Mouse (Mus musculus): Measurements from ENCODE around the gene Ap3b1.

Gene Ap3b1

DNA sequence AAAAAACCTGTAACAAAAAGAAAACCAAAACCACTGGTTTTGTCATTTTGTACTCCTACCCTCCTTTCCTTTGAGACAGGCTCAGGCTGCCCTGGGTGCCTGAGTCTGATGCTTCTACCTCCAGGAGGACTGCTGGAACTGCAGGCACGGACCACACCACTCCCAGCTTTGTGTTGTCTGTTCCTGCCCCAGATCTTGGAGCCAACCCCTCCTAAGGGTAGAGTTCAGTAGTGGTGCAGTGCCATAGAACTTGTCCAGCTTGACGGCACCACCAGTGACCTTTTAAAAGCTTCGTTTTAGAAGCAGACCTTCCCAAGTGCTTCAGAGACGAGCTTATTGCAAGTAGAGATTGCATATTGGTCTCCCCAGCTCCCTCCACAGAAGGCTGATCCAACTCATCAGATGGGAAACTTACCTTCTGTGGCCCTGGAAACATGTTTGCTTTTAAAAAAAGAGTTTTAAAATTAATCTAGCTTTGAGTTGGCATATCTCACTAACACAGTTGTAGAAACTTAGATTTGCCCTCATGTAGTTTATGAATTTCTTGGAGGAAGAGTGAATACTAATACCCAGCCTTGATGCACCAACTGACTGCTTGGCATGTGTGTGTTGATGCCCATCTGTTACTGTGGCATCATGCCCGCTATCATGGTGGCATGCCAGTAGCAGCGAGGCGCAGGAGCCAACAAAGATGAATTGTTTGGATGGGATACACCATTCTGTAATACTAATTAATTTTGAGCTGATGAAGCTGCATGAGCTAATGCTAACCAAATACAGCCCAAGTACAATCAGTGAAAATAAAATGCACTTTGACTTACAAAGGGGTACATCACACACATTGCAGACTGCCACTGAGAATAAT lies 17.0 kb downstream of the Ap3b1 start:
- no peak for DNase-seq

DNA sequence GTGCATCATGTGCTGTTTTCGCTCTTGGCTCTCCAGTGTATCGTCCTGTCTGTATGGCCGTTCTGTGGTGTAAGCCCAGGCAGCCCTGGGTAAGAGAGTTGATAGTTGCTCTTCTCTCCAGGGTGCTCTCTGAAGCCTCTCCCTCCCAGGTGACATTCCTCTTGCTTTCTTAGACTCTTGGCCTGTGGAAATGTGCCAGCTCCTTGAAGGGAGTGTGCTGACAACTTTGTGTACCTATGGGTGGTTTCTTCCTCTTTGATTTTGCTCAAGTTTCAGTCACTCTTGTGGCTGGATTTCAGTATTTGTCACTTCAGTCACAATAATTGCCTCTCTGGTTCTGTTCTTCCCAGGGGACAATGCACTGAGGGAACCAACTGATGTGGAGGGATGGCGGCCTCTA lies 20.2 kb downstream of the Ap3b1 start:
- peak; percentile 35 for DNase-seq

DNA sequence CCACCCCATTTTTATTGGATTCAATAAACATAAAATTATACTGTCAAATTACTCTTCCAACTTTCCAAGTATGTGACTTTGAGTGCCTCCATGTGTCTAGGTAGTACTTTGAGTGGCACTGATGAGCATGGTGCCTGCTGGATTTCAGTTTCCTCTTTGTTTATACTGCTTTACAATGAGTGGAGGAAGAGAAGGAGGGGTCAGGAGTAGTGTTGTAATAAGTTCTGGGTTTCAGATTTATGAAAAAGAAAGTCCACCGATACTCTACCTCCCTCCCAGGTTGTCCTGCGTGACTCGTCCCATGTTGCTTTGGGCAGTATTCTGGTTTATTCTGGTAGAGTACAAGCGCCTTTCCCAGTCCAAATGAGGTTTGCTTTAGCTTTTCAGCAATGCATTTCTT lies 22.7 kb downstream of the Ap3b1 start:
- no peak for DNase-seq

DNA sequence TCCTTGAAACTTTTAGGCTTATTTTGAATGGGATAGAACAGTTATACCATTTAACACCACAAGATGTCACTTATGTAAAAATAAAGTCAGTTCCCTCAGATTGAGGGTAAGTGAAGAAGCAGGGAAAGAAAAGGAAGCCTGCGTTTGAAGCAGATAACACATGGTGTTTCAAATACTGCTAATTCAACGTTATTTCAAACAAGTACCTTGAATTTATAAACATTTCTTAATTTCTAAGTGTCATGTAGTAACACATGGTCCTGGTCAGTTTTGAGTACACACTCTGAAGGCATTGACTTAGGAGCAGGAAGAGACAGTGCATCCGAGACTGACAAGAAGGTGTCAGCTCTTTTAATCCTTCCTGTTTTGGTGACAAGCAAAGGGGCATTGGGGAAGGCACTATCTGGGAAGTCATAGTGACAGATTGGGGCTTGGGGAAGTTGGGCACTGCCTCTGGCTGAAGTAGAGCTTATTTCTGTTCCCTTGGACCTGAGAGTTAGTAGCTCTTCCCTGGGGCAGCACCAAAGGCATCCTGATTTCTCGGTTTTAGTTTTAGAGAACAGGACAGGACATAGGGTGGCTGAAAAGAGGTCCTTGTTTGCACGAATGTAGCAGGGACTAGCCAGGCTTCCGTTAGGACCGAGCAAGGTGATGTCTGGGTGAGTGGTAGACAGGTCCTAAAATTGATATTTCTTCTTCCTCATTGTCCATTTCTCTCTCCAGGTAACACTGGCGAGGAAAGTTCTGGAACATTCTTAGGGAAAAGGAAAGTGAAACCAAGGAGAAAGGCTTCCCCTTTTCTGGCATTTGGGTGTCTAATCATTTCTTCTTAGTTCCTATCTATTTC lies 23.3 kb downstream of the Ap3b1 start:
- no peak for DNase-seq

DNA sequence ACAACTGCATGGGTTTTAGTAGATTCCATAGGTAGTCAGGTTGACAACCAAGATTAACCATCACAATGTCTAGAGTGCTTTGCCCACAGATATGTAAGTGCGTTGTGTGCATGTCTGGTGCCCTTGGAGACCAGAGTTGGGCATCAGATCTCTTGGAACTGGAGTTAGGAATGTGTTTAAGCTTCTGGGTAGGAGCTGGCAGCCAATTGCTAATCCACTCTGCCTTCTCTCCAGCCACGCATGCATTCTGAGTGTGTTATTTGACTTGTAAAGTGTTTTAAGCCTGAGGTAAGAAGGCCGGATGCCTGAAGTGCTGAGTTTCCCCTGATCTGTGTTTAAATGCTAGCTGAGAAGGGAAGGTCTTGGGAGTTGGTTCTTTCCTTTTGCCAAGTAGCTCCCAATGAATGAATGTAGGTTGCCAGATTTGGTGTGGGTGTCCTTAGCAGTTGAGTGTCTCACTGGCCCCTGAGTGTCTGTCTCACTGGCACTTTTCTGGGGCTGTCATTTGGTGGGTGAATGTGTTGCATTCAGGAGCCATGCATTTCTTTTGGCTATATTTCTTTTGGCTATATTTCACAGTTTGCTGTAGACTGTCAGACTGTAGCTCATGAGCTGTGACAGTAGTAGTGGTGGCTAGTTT lies 26.3 kb downstream of the Ap3b1 start:
- DNase-seq = no peak

DNA sequence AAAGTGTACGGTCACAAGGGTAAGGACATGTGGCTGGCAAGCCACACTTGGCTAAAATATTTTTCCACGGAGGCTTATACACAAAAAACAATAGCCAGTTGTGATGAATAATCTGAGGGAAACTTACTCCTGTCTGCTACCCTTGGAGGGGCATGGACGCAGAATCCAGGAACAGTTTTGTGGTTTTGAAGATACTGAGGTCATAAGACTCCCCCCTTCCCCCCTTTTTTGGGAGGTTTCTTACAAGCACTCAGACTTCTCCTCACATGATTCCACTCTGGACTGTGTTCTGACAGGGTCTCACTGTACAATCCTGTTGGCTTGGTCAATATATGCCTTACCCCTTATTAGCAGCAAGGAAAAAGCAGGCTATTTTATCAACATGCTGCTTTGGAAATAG lies 29.8 kb downstream of the Ap3b1 start:
- no peak for DNase-seq

DNA sequence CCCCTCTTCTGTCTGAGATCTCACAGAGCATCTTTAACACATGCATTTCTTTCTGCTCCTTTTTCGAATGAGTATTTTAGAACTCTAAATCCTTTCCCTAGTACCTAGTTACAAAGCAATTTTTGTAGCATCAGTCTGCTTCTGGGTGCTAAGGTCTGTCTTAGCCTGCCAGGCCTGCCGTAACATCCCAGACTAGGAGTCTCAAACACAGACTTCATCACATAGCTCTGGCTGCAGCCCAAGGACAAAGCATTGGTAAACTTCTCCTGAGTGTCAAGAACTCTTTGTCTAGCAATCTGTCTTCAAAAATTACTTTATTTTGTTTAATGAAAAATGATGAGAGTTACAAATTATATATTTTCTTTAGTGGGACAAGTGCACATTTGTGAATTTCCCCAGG lies 30.8 kb downstream of the Ap3b1 start:
- DNase-seq = no peak

DNA sequence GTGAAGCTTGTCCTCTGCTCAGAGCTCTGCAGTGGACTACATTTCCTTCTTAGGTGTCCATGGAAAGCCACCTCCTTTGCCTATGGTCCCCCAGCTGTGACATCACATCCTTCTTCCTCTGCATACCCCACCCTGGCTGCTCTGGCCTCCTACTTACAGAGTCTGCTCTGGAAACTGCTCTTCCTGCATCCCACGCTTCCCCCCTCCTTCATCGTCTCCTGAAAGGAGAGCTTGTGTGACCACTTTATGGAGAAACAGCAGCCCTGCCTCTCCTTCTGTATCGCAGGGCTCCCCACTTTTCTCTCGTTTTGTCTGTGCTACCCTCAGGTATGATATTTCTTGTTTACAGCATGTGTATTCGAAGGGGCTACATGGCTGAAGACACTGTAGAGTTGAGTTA lies 33.5 kb downstream of the Ap3b1 start:
- no peak for DNase-seq

DNA sequence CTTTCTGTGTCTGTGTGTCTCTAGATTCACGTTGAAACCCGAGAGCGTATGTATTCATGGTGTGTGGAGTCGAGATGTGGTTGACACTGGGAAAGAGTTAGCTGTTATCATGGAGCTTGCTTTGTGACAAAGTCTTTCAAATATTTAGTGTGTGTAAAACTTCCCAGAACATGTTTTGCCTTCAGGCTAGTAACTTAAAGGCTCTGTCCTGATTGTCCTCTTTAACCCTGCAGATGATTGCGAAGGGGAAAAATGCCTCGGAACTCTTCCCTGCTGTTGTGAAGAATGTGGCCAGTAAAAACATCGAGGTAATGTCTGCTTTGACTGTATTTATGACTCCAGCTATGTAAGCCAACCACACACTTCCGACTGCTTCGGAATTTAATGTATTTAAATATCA lies 35.7 kb downstream of the Ap3b1 start:
- no peak for DNase-seq

DNA sequence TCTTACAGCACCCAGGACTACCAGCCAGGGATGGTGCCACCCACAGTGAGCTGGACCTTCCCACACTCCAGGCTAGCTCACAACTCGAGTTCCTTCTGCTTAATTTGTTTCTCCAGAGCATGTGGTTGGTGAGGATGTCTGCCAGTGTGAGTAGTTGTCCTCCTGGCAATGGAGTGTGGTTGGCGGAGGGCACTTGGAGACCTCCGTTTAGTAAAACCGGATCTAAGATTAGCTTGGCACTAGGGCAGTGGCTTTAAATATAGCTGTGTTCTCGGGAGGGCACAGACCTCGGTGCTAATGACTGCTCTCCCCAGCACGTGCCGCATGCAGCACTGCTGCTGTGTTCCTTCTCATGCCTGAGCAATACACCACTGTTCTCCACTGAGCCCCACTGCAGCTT lies 37.0 kb downstream of the Ap3b1 start:
- DNase-seq = no peak

DNA sequence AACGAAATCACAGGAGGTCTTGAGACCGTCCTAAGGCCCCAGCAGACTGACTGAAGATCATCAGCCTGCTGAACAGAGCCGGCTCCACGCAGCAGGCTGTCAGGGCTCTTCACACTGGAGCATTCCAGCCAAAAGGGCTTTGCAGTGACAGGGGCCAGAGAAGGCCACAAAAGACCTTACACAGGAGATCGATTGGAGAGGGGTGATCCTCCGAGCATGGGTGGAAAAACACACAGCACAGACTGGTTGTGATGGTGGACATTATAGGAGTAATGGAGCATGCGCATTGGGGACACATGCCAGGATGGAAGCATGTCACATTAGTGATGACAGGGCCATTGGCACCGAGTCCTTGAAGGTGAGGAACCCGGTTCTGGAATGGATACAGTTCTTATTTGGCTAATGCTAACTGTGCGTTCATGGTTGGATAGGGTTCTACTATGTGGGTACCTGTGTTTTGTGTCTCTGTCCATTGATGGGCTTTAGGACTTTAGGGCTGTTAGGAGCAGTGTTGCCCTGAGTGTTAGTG lies 37.7 kb downstream of the Ap3b1 start:
- DNase-seq = no peak

DNA sequence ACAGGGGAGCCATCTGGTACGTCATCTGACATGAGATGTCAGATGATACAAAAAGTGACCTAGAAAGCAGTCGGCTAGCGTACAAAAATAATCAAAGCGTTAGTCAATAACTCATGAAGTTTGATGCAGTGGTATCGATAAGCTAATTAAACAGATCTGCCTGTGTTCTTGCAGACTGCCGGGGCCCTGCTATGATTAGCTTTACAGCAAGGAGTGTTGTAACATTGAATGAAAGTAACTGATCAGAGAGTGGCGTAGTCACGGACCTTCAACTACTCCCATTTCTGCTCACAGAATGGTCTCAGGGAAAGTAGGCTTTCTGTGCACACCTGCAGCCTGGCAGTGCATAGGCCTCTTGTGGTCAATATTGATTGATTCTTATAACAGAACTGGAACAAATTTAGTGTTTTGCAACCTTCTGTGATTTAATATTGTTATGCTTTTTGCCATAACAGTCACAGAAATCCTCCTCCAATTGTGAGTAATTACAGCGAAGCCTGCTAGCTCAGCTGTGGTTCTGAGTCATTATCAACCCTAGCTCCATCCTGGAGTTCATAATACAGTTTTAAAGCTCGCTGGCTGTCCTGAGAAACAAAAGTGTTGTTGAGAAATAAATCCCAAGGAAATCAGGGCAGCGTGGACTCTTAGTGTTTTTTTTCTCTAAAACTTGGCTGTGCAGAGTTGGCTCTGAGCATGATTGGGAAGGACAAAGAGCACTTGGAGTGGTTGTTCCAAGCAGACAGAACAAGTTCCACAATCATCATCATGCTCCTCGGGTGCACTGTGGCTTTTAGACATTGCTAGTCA lies 40.0 kb downstream of the Ap3b1 start:
- DNase-seq = no peak

DNA sequence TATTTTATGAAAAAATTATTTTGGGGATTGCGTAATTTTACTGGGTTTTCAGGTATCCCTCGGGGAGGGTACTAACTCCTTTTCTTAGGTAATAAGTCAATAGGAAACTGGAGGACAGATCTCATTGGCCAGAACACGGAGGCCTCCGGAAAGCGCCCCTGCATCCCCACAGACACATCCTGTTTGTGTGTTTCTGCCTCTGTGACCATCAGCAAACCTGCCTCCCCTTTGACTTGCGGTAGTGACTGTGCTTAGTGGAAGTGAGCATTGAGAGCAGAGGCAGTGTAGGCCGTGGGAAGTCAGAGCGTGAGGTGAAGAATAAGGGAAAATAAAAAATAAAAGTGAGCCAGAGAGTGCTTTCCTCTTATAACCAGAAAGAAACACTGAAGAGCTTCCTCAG lies 41.7 kb downstream of the Ap3b1 start:
- no peak for DNase-seq

DNA sequence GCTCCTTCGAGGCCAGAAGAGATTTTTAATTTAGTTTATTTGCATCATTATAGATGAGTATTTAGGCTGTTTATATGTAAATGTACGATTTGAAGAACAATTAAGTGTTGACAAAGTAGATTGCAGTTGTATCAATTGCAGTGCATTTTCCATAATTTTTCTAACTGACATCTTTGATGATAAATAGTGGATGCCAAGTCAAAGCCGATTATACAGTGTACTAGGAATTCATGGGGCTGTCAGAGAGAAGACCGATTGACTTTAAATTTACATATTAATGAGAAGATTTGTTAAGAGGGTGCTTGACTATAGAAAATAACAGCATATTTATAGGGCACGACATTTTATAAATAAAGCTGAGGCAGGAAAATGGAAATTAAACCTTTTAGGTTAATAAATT lies 64.8 kb downstream of the Ap3b1 start:
- DNase-seq = no peak

DNA sequence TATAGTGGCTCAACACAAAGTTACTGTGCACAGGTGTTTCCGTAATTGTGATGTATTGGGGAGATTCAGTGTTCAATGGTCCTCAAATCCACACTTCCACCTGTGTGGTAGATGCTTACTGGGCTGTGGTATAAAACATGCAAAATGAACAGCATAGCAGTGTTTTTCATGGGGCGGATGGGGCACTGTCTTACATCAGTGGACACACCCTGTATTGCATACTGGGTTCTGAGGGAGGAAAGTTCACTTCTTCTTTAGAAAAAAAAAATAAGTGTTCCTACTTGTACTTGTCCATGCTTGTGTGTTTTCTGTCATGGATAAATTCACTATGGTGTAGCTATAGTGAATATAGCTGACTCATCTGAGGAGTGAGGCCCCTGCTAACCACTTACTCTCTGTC lies 70.8 kb downstream of the Ap3b1 start:
- no peak for DNase-seq

DNA sequence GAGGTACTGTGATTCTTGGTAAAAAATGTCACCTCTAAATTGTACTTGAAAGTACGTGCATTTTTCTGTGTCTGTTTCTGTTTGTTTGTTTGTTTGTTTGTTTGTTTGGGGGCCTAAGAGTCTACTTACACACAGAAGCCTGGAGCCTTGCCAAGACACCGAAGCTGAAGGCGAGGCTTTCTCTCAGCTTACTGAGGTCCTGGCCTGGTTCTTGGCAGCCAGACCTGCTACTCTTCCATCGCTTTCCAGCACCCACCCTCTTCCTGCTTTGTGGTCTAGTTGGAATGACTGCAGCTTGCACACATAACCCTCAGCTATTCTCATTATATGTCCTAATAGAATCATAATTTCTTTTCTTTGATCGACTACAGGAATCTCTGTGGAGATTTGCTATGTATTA lies 80.6 kb downstream of the Ap3b1 start:
- DNase-seq = peak; percentile 74

DNA sequence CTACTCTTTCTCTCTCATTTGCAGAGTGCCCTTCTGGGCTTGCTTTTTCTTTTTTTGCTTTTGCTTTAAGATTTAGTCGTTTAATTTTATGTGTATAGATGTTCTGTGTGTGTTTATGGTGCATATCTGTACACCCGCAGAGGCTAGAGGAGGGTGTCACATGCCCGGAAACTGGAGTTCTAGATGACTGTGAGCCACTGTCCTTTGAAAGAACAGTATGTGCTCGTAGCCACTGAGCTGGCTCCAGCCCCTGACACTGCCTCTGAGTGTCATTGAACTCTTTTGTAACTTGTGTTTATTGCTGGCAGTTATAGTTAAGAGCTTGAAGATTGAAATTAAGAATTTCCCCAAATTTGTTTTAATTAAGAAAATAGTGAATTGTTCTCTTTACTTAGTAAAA lies 82.4 kb downstream of the Ap3b1 start:
- no peak for DNase-seq

DNA sequence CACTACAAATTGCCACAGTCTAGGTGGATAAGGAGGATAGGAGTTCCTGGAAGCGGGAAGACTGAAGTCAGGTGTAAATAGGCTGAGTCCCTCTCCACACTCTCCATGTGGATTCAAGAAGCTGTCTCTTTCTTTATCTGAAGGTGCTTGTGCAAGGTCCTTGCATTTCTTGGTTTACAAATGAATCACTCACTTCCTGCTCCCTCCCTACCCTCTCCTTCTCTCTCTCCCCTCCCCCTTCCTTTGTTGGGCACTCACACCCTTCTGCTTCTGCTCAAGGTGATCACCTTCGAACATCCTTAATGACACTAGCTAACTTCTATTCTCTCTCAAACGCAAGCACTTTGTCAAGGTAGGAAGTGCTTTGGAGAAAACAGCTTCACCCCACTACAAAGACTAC lies 84.7 kb downstream of the Ap3b1 start:
- no peak for DNase-seq

DNA sequence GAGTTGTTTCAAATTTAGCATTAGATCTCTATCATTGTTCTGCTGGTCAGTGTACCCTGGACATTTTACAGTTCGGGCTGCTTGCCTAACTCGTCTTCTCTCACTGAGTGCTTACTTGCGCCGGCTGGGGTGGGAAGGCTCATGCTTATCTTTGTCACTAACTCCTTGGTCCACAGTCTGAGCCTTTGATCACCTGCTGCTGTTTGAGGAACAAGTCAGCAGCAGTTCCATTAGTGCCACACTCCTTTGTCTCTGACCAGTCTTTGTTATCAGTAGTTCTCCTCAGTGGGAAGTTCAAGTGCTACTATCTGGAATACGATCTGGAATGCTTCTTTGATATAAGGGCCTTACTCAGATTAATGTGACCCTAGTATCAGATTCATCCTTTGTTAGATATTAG lies 86.3 kb downstream of the Ap3b1 start:
- no peak for DNase-seq

DNA sequence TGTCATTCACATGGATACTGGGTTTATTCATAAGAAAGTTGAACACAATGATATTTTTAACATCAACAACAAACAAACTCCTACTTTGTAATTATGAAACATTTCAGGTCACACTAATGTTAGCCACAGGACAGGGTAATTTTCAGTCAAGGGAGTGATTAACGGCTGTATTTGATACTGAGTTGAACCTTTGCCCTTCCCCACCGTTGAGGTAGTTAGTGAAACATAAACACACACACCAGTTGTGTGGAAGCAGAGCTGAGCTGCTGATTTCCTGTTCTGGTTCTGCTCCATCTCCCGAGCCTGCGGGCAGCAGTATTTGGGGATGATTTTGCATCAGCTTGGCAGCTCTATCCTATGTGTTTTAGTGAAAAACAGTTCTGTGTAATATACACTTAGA lies 88.2 kb downstream of the Ap3b1 start:
- no peak for DNase-seq

DNA sequence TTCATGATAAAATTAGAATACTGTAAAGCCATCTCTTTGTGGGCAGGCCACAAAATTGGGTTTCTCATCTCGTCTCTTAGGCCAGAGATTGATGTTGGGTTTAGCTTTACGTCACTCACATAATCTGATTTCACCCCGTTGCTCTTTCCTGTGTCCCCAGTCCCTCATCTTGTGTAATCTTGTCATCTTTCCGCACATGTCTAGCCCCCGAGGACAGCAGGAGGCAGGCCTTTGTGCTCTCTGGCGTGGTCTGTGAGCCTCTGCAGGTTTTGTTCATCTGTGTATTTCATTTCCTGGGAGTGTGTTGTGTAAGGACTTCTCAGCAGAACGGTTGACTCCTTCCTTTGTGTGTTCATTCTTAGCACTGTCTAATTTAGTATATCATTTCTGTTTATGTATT lies 90.8 kb downstream of the Ap3b1 start:
- no peak for DNase-seq

DNA sequence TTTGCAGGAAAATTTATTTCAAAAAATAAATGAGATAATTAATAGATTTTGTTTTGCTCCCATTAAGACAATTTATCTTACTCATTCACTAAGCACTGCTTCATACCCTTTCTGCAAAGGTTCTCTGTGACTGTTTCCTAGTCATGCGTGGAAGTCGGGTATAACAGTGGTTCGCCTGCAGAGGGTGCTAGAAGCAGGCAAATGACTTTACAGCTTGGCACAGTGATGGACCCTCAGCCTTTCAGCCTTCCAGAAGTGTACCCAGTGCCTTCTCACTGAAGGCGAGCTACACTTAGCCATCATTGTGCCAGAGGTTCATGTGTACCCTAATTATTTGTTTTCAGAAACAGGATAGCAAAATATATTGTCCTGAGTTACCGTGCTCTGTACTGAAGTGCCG lies 92.5 kb downstream of the Ap3b1 start:
- peak; percentile 50 for DNase-seq

DNA sequence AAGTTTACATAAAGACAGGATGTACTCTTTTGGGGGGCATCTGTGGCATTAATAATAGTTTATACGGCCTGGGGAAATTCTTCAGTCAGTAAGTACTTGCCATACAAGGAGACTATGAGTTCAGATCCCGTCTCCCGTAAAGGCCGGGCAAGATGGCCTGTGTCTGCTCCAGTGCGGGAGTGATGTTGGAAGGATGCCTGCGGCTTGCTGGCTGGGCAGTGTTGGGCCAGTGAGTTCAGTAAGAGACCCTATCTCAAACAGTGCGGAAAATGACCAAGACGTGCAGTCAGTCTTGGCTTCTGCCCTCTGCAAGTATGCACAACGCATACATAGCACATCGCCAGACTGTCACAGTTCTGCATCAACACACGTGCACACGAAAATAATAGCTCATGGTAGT lies 95.4 kb downstream of the Ap3b1 start:
- DNase-seq = no peak

All from kidney, postnatal 10 days (tissue).